16 mouse cellular contexts compared by ENCODE assay signal in the genomic region with DNA sequence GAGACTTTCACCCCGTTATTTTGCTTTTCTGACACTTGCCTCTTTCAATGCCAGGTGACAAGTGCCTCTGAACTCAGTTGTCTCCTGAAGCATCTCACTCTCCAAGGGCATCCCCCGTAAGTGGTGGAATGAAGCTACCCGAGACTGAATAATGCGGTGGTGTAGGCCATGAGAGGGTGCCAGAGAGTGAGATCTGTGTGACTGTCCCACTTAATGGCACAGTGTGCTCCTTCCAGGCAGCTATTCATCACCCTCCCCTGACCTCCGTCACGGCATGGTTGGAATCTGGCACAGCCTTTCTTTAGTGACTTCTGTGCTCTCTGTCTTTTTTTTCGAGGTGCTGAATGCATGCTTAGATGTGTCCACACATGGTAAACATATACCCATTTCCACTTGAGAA.
A peak's percentile ranks its signal among the peaks of the same experiment; 100 is the strongest.
DNase-seq lines count a peak whose midpoint lies in the region; ATAC-seq and TF ChIP-seq lines count a peak whose summit lies in the region.
"Had no signal": no experiment of that assay in that cellular context is flagged by ENCODE, and none has a peak within 500 bp of the region (broad histone marks: within the 10 kb centered on the region; RNA-seq: fewer than 3 reads in every experiment).

No protein-coding gene starts in this region.

- WGBS in hindbrain, postnatal 0 days = 49% methylated on average over 7 of the region's 7 CpGs
- 57% methylated on average over 7 of the region's 7 CpGs for WGBS in hindbrain, embryonic 11.5 days
- 50% methylated on average over 7 of the region's 7 CpGs for whole genome bisulfite sequencing in limb, embryonic 10.5 days

- no peak for ATAC-seq in hindbrain, postnatal 0 days
- no peak for ATAC-seq in hindbrain, embryonic 11.5 days (ENCODE audit: low FRiP score)
- ATAC-seq: forebrain, embryonic 14.5 days; inflammation-experienced regulatory T-cells, adult 6 months had no signal

- H3K27me3 ChIP-seq in hindbrain, postnatal 0 days (ENCODE audit: insufficient read depth, low read length) = no peaks in the 10 kb centered on the region
- no peaks in the 10 kb centered on the region for H3K27me3 ChIP-seq in hindbrain, embryonic 11.5 days (ENCODE audit: control insufficient read depth, insufficient read depth, low read length)
- H3K27me3 ChIP-seq in limb, embryonic 10.5 days (ENCODE audit: low read depth, poor library complexity, severe bottlenecking) = no peaks in the 10 kb centered on the region
- H3K27me3 ChIP-seq: heart, embryonic 13.5 days; neural tube, embryonic 15.5 days had no signal

- H3K4me2 ChIP-seq in hindbrain, postnatal 0 days (ENCODE audit: low read depth, low read length) = no peak overlapping the region
- no peak overlapping the region for H3K4me2 ChIP-seq in hindbrain, embryonic 11.5 days (replicated peaks; ENCODE audit: low read depth, low read length)
- H3K4me2 ChIP-seq: heart, embryonic 13.5 days; liver, embryonic 11.5 days; neural tube, embryonic 15.5 days had no signal

- no peak overlapping the region for H3K27ac ChIP-seq in hindbrain, postnatal 0 days
- H3K27ac ChIP-seq in hindbrain, embryonic 11.5 days (ENCODE audit: low read depth, low read length) = no peak overlapping the region
- peak overlapping the region; percentile 81 for H3K27ac ChIP-seq in limb, embryonic 10.5 days
- H3K27ac ChIP-seq: embryonic facial prominence, embryonic 10.5 days; heart, embryonic 13.5 days; neural tube, embryonic 15.5 days had no signal

- H3K9me3 ChIP-seq in hindbrain, postnatal 0 days (ENCODE audit: low read length) = no peaks in the 10 kb centered on the region
- no peaks in the 10 kb centered on the region for H3K9me3 ChIP-seq in hindbrain, embryonic 11.5 days (ENCODE audit: control insufficient read depth, low read length)
- no peaks in the 10 kb centered on the region for H3K9me3 ChIP-seq in limb, embryonic 10.5 days (replicated peaks)
- H3K9me3 ChIP-seq: embryonic facial prominence, embryonic 10.5 days; G1E; heart, embryonic 13.5 days; neural tube, embryonic 15.5 days had no signal

- TF ChIP-seq CTCF in hindbrain, postnatal 0 days (IDR thresholded peaks at IDR 0.05; ENCODE audit: low read depth) = 0 out of 2 replicates have a peak, but pooled peaks have one; percentile 9

- no peaks in the 10 kb centered on the region for H3K36me3 ChIP-seq in hindbrain, postnatal 0 days (ENCODE audit: insufficient read depth, low read length)
- H3K36me3 ChIP-seq in hindbrain, embryonic 11.5 days (ENCODE audit: control insufficient read depth, insufficient read depth, low read length) = no peaks in the 10 kb centered on the region
- H3K36me3 ChIP-seq in limb, embryonic 10.5 days = no peaks in the 10 kb centered on the region
- H3K36me3 ChIP-seq: embryonic facial prominence, embryonic 10.5 days; G1E; heart, embryonic 13.5 days; neural tube, embryonic 15.5 days had no signal

- H3K4me1 ChIP-seq in hindbrain, postnatal 0 days (ENCODE audit: insufficient read depth, low read length) = no peaks in the 10 kb centered on the region
- H3K4me1 ChIP-seq in hindbrain, embryonic 11.5 days (replicated peaks; ENCODE audit: control insufficient read depth, insufficient read depth, low read length) = no peaks in the 10 kb centered on the region
- peaks cover 22% of the 10 kb centered on the region for H3K4me1 ChIP-seq in limb, embryonic 10.5 days
- H3K4me1 ChIP-seq: embryonic facial prominence, embryonic 10.5 days; neural tube, embryonic 15.5 days had no signal

- no peak overlapping the region for H3K4me3 ChIP-seq in hindbrain, postnatal 0 days (ENCODE audit: low read length)
- H3K4me3 ChIP-seq in hindbrain, embryonic 11.5 days (ENCODE audit: low read depth, low read length) = no peak overlapping the region
- H3K4me3 ChIP-seq in limb, embryonic 10.5 days = 0 out of 2 replicates have a peak overlapping the region, but pooled peaks have one; percentile 3
- H3K4me3 ChIP-seq: embryonic facial prominence, embryonic 10.5 days; heart, embryonic 13.5 days; myocyte; neural tube, embryonic 15.5 days had no signal

- no peak overlapping the region for H3K9ac ChIP-seq in hindbrain, postnatal 0 days (replicated peaks; ENCODE audit: low read length)
- no peak overlapping the region for H3K9ac ChIP-seq in hindbrain, embryonic 11.5 days (ENCODE audit: low read depth, low read length)
- H3K9ac ChIP-seq: heart, embryonic 13.5 days; neural tube, embryonic 15.5 days had no signal

- no peak for DNase-seq in hindbrain, postnatal 0 days (ENCODE audit: low spot score)
- DNase-seq in hindbrain, embryonic 11.5 days (ENCODE audit: low spot score) = no peak
- DNase-seq in thymus, postnatal 4 days = peak; percentile 13
- DNase-seq in thymus, postnatal 25 days = no peak
- no peak for DNase-seq in limb, embryonic 10.5 days (ENCODE audit: low spot score)
- no peak for DNase-seq in ovary, adult 18-20 months (ENCODE audit: low spot score)
- no peak for DNase-seq in cerebellum, postnatal 4 days (ENCODE audit: low spot score in 2 of 2)
- DNase-seq: cerebellum, adult 9-10 months had no signal
